Mouse (Mus musculus) adrenal gland, postnatal 0 days (tissue): ENCODE results near the gene Rbmxl1. TPM values are rescaled to one million over a fixed set of nuclear protein-coding genes. Genes with fewer than 3 reads are reported as not detected.

ENCODE experiments used
- polyA plus RNA-seq: library from polyadenylated mRNA; unstranded; fragments of >200 nt; fragmentation: Nextera tagmentation; extraction: Ambion mirVana; gene quantifications from 2 replicates; pipeline ENCODE4 v1.2.1, GENCODE M21; 2015

Gene Rbmxl1
- polyA plus RNA-seq: 99.1 and 103 TPM in 2 replicates

GRCm38 (mm10) chr8:78508719-78509272 lies at the start of gene Rbmxl1:
TSS of gene Rbmxl1 (minus strand) at chr8:78508898.

GRCm38 (mm10) chr8:78509273-78510031 lies 754 bp upstream of the Rbmxl1 start, which contains the start of gene Slc10a7:
TSS of gene Slc10a7 (plus strand) at chr8:78509346.

Other genes with a start within 250 kb of the Rbmxl1 start
- gene Pou4f2, start 72.3 kb downstream of the Rbmxl1 start, polyA plus RNA-seq: not detected in 2 replicates
- 11.6 and 15.6 TPM in 2 replicates for gene Slc10a7, start 448 bp upstream of the Rbmxl1 start, polyA plus RNA-seq